Mouse (Mus musculus): ENCODE results near the gene Sorcs2. TPM values are rescaled to one million over a fixed set of nuclear protein-coding genes. Genes with fewer than 3 reads are reported as not detected.

The Sorcs2 gene
- total and polyA plus RNA-seq, 3 experiments, result 0.42 to 1.6 (median 0.46) TPM

GRCm38 (mm10) chr5:35973800-35974199 lies 424.1 kb downstream of the Sorcs2 start:
- Histone ChIP-seq H3K27ac (ENCODE audit: insufficient read depth, low read depth) (no peak overlapping the region), H3K27me3 (replicated peaks) (no peaks in the 10 kb centered on the region), H3K36me3 (replicated peaks in 1 of 2; ENCODE audit: control insufficient read depth in 1 of 2, insufficient read depth in 1 of 2, low read length in 1 of 2) (peaks cover 15 to 24% of the 10 kb centered on the region in 2 experiments), H3K4me2 (ENCODE audit: insufficient read depth, low read depth, poor library complexity, severe bottlenecking) (no peak overlapping the region), H3K9ac (ENCODE audit: insufficient read depth, low read depth) (no peak overlapping the region), H3K4me1 (ENCODE audit: control insufficient read depth in 1 of 2, insufficient read depth in 2 of 2) (peaks cover 0 to 12% of the 10 kb centered on the region in 2 experiments; a peak in 2 of 4 replicates), H3K4me3 (replicated peaks in 1 of 3; ENCODE audit: low read depth in 2 of 3, low read length in 2 of 3, poor library complexity in 1 of 3) (no peak overlapping the region), H3K79me2 (replicated peaks; ENCODE audit: control insufficient read depth, extremely low read depth, insufficient read depth, poor library complexity, severe bottlenecking) (no peaks in the 10 kb centered on the region), H3K9me3 (replicated peaks; ENCODE audit: low read length) (no peaks in the 10 kb centered on the region)
- in situ Hi-C loops (cut with MboI; ENCODE audit: low pct_ligation_motif_present, low pct_unique_long_range_greater_than_20kb, low sequenced_read_pairs) (loop anchor here (5.0 kb wide), 1 partner anchor 86 kb away; no protein-coding TSS in a partner anchor), dilution Hi-C loops (cut with MboI; ENCODE audit: extremely low pct_ligation_motif_present, extremely low pct_unique_long_range_greater_than_20kb, low sequenced_read_pairs) (no loop called here)
- no peak for DNase-seq (ENCODE audit: extremely low read depth)
- TF ChIP-seq USF2 (conservative IDR thresholded peaks at IDR 0.05; ENCODE audit: low read depth, low read length), result no peak
- no peak for TF ChIP-seq USF1 (IDR thresholded peaks at IDR 0.05; ENCODE audit: low read depth, low read length)
- TF ChIP-seq CTCF (conservative IDR thresholded peaks at IDR 0.05 in 1 of 2, IDR thresholded peaks at IDR 0.05 in 1 of 2; ENCODE audit: low read depth in 2 of 2, low read length in 2 of 2), result no peak
- TF ChIP-seq ELF1 (IDR thresholded peaks at IDR 0.05; ENCODE audit: low read depth, low read length), result no peak
- TF ChIP-seq JUN (IDR thresholded peaks at IDR 0.05; ENCODE audit: insufficient read depth, low read depth, low read length), result no peak
- TF ChIP-seq MAFK (IDR thresholded peaks at IDR 0.05; ENCODE audit: insufficient replicate concordance, low read length), result no peak
- no peak for TF ChIP-seq JUND (conservative IDR thresholded peaks at IDR 0.05; ENCODE audit: low read depth, low read length)
- TF ChIP-seq EP300 (IDR thresholded peaks at IDR 0.05; ENCODE audit: low read length), result no peak
- TF ChIP-seq KAT2A (IDR thresholded peaks at IDR 0.05; ENCODE audit: insufficient replicate concordance, low read length), result no peak
- TF ChIP-seq NELFE (IDR thresholded peaks at IDR 0.05; ENCODE audit: low read depth, low read length), result no peak
- TF ChIP-seq ZKSCAN1 (IDR thresholded peaks at IDR 0.05; ENCODE audit: borderline replicate concordance, low read depth, low read length), result no peak

- no peak overlapping the region for H3K9ac ChIP-seq (ENCODE audit: insufficient read depth, low read depth)
- no peaks in the 10 kb centered on the region for H3K79me2 ChIP-seq (replicated peaks; ENCODE audit: control insufficient read depth, extremely low read depth, insufficient read depth, poor library complexity, severe bottlenecking)
- no peak for DNase-seq (ENCODE audit: extremely low read depth)
- peaks cover 0 to 7% of the 10 kb centered on the region in 2 experiments; a peak in 2 of 4 replicates for H3K4me1 ChIP-seq (ENCODE audit: control insufficient read depth in 1 of 2, insufficient read depth in 2 of 2)
- H3K4me2 ChIP-seq (ENCODE audit: insufficient read depth, low read depth, poor library complexity, severe bottlenecking), result no peak overlapping the region
- H3K27ac ChIP-seq (ENCODE audit: insufficient read depth, low read depth), result no peak overlapping the region
- H3K9me3 ChIP-seq (replicated peaks; ENCODE audit: low read length), result no peaks in the 10 kb centered on the region
- peaks cover 21 to 28% of the 10 kb centered on the region in 2 experiments for H3K36me3 ChIP-seq (replicated peaks in 1 of 2; ENCODE audit: control insufficient read depth in 1 of 2, insufficient read depth in 1 of 2, low read length in 1 of 2)
- in situ Hi-C loops (cut with MboI; ENCODE audit: low pct_ligation_motif_present, low pct_unique_long_range_greater_than_20kb, low sequenced_read_pairs) (loop anchor here (5.0 kb wide), 1 partner anchor 85 kb away; no protein-coding TSS in a partner anchor), dilution Hi-C loops (cut with MboI; ENCODE audit: extremely low pct_ligation_motif_present, extremely low pct_unique_long_range_greater_than_20kb, low sequenced_read_pairs) (no loop called here)
- H3K4me3 ChIP-seq (replicated peaks in 1 of 3; ENCODE audit: low read depth in 2 of 3, low read length in 2 of 3, poor library complexity in 1 of 3), result no peak overlapping the region
- H3K27me3 ChIP-seq (replicated peaks), result no peaks in the 10 kb centered on the region
- TF ChIP-seq IRF4 (IDR thresholded peaks at IDR 0.05; ENCODE audit: low read depth, low read length), result no peak
- no peak for TF ChIP-seq ZKSCAN1 (IDR thresholded peaks at IDR 0.05; ENCODE audit: borderline replicate concordance, low read depth, low read length)
- TF ChIP-seq TBP (conservative IDR thresholded peaks at IDR 0.05; ENCODE audit: low read depth, low read length), result no peak
- TF ChIP-seq MAFK (IDR thresholded peaks at IDR 0.05; ENCODE audit: insufficient replicate concordance, low read length), result no peak
- TF ChIP-seq GABPA (IDR thresholded peaks at IDR 0.05; ENCODE audit: insufficient replicate concordance, low read depth, low read length), result no peak
- no peak for TF ChIP-seq MAZ (IDR thresholded peaks at IDR 0.05; ENCODE audit: low read depth, low read length)
Measured at GRCm38 (mm10) chr5:35972739-35973138, 425.2 kb downstream of the Sorcs2 start.

Measured in CH12.LX (cell line).